Mouse (Mus musculus): Measurements from ENCODE around the gene Map3k13.

DNA sequence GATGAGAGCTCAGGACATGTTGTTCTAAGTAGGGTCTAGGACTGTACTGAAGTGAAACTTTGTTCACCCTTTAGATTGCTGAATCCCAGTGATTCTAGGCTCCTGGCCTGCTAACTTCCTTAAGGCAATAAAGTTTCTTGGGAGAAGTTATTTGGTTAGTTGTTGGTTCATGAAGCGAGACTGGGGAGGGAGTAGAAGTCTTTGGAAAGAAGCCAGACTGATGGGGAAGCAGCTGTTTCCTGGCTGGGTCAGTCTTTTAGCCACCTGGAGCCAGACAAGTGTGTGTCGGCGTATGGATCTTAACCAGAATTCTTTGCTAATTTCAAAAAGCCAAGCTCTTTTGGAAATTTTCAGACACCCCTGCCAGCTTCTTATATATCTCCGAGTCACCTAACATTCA, 33.0 kb downstream of the Map3k13 start:
- no peak for TF ChIP-seq CTCF (IDR thresholded peaks at IDR 0.05; ENCODE audit: control insufficient read depth, insufficient read depth, insufficient read length)
- no peak for TF ChIP-seq FOSL1 (IDR thresholded peaks at IDR 0.05; ENCODE audit: insufficient read depth, low read length, poor library complexity, severe bottlenecking)
- no peak for TF ChIP-seq MYOG (IDR thresholded peaks at IDR 0.05; ENCODE audit: control insufficient read depth, extremely low read depth, insufficient read length)
- peak; percentile 23 for TF ChIP-seq MYOD1 (IDR thresholded peaks at IDR 0.05; ENCODE audit: control insufficient read depth, insufficient read length, low read depth)
- TF ChIP-seq CEBPB (IDR thresholded peaks at IDR 0.05; ENCODE audit: low read depth) = no peak
